10 mouse cellular contexts compared by ENCODE assay signal in the genomic region with DNA sequence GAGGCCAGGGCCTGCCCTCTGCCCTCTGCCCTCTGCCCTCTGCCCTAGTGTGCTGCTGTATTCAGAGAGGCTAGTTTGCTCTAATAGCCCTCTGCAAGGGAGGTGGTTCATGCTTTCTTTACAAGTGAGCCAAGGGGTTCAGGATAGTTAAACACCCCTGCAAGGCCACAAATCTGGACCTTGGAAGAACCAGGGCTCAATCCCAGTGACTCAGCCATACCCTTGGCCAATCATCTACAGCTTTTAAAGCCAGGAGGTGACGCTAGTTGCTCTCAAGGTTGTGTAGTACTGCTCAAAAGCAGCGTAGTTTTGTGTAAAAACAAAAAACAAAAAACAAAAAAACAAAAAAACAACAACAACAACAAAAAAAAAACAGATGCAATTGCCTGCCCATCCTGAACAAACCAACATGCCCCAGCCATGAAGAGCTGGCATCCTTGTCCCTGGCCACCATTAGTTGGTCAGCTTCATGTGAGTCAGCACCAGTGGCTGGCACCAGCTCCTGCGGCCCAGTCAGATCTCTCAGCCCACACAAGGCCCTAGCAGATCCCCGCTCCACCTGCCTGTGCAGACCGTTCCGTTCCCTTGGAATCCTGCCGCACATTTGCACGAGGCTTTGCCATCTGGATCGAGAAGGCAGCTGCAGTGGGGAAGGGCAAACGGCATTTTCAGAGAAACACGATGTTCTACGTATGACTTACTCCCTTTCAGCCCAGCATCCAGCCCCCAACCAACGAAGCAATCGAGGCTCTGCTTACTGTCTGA.
DNase-seq lines count a peak whose midpoint lies in the region; ATAC-seq lines count a peak whose summit lies in the region.
"Had no signal": no experiment of that assay in that cellular context is flagged by ENCODE, and none has a peak within 500 bp of the region (broad histone marks: within the 10 kb centered on the region; RNA-seq: fewer than 3 reads in every experiment).

No protein-coding gene starts in this region.

- intact Hi-C loops in left cerebral cortex, postnatal 36 days (cut with DNase I) = no loop called here

- no peaks in the 10 kb centered on the region for H3K4me1 ChIP-seq in forebrain, embryonic 14.5 days (ENCODE audit: control insufficient read depth, insufficient read depth, low read length)
- H3K4me1 ChIP-seq in forebrain, embryonic 11.5 days (replicated peaks; ENCODE audit: control insufficient read depth, insufficient read depth, low read length) = no peaks in the 10 kb centered on the region
- H3K4me1 ChIP-seq in embryonic facial prominence, embryonic 10.5 days = peaks cover 6% of the 10 kb centered on the region

- H3K4me3 ChIP-seq in forebrain, embryonic 14.5 days (ENCODE audit: low read depth, low read length) = no peak overlapping the region
- H3K4me3 ChIP-seq in forebrain, embryonic 11.5 days (ENCODE audit: low read depth, low read length) = no peak overlapping the region
- no peak overlapping the region for H3K4me3 ChIP-seq in embryonic facial prominence, embryonic 10.5 days
- H3K4me3 ChIP-seq: heart, adult 2 months had no signal

- no peaks in the 10 kb centered on the region for H3K9me3 ChIP-seq in forebrain, embryonic 14.5 days (replicated peaks; ENCODE audit: control insufficient read depth, low read length)
- no peaks in the 10 kb centered on the region for H3K9me3 ChIP-seq in forebrain, embryonic 11.5 days (ENCODE audit: control insufficient read depth, low read length)
- no peaks in the 10 kb centered on the region for H3K9me3 ChIP-seq in embryonic facial prominence, embryonic 10.5 days

- 89% methylated on average over 14 of the region's 14 CpGs for WGBS in forebrain, embryonic 14.5 days
- 90% methylated on average over 14 of the region's 14 CpGs for WGBS in forebrain, embryonic 11.5 days
- 88% methylated on average over 14 of the region's 14 CpGs for WGBS in embryonic facial prominence, embryonic 10.5 days

- H3K27me3 ChIP-seq in forebrain, embryonic 14.5 days (replicated peaks; ENCODE audit: control insufficient read depth, insufficient read depth, low read length) = no peaks in the 10 kb centered on the region
- H3K27me3 ChIP-seq in forebrain, embryonic 11.5 days (ENCODE audit: control insufficient read depth, insufficient read depth, low read length) = no peaks in the 10 kb centered on the region
- no peaks in the 10 kb centered on the region for H3K27me3 ChIP-seq in embryonic facial prominence, embryonic 10.5 days (replicated peaks; ENCODE audit: low read depth, poor library complexity, severe bottlenecking)

- no peak overlapping the region for H3K27ac ChIP-seq in forebrain, embryonic 14.5 days (ENCODE audit: low read depth, low read length)
- H3K27ac ChIP-seq in forebrain, embryonic 11.5 days (ENCODE audit: low read depth, low read length) = no peak overlapping the region
- no peak overlapping the region for H3K27ac ChIP-seq in embryonic facial prominence, embryonic 10.5 days (replicated peaks)
- H3K27ac ChIP-seq: heart, adult 2 months had no signal

- DNase-seq in forebrain, embryonic 14.5 days (ENCODE audit: low spot score) = peak; percentile 23
- DNase-seq in forebrain, embryonic 11.5 days (ENCODE audit: low spot score) = no peak
- DNase-seq in adrenal gland, adult 8-10 months = peak; percentile 72
- DNase-seq in gastrocnemius, postnatal 25 days = peak; percentile 27
- peak; percentile 65 to 71 for DNase-seq in left cerebral cortex, postnatal 36 days (ENCODE audit: low spot score in 2 of 2)
- DNase-seq in embryonic facial prominence, embryonic 10.5 days (ENCODE audit: low spot score) = no peak
- no peak for DNase-seq in c-Kit-positive CD71-positive TER-119-positive erythroid progenitor cells, embryonic 14.5 days (ENCODE audit: low spot score)
- DNase-seq: heart, adult 2 months; liver, postnatal 0 days had no signal

- no peaks in the 10 kb centered on the region for H3K36me3 ChIP-seq in forebrain, embryonic 14.5 days (ENCODE audit: control insufficient read depth, insufficient read depth, low read length)
- no peaks in the 10 kb centered on the region for H3K36me3 ChIP-seq in forebrain, embryonic 11.5 days (ENCODE audit: control insufficient read depth, insufficient read depth, low read length)
- no peaks in the 10 kb centered on the region for H3K36me3 ChIP-seq in embryonic facial prominence, embryonic 10.5 days (replicated peaks)

- no peak overlapping the region for H3K4me2 ChIP-seq in forebrain, embryonic 14.5 days (ENCODE audit: low read length)
- H3K4me2 ChIP-seq in forebrain, embryonic 11.5 days (ENCODE audit: low read depth, low read length, severe bottlenecking) = no peak overlapping the region

- ATAC-seq in forebrain, embryonic 14.5 days = no peak
- no peak for ATAC-seq in forebrain, embryonic 11.5 days (replicated peaks; ENCODE audit: low FRiP score)
- ATAC-seq in cerebellum, adult (ENCODE audit: insufficient number of reproducible peaks, low FRiP score, low TSS enrichment) = no peak

- no peak overlapping the region for H3K9ac ChIP-seq in forebrain, embryonic 14.5 days (ENCODE audit: low read length)
- H3K9ac ChIP-seq in forebrain, embryonic 11.5 days (ENCODE audit: low read length) = no peak overlapping the region
- H3K9ac ChIP-seq: liver, postnatal 0 days had no signal

Comparison
In these comparisons a context has a peak if more than half of its experiments do, and no peak if none do; other contexts are left out.
1. DNase-seq: peak in forebrain, embryonic 14.5 days (single experiment), adrenal gland, adult 8-10 months (single experiment), gastrocnemius, postnatal 25 days (single experiment) and left cerebral cortex, postnatal 36 days (2 of 2); none in forebrain, embryonic 11.5 days (single experiment), embryonic facial prominence, embryonic 10.5 days (single experiment) and c-Kit-positive CD71-positive TER-119-positive erythroid progenitor cells, embryonic 14.5 days (single experiment).